Mouse (Mus musculus): ENCODE measurements at regions not wholly inside any gene's neighbourhood (a gene's known extent, or its start where the extent isn't known, plus 50 kb on each side); places are given as distances from the start of the nearest gene placed in this dataset.
"Not testable (repeated sequence)": the region's sequence is repeated elsewhere in the genome, so short reads cannot be mapped to it uniquely, and the experiment has no call there.

DNA sequence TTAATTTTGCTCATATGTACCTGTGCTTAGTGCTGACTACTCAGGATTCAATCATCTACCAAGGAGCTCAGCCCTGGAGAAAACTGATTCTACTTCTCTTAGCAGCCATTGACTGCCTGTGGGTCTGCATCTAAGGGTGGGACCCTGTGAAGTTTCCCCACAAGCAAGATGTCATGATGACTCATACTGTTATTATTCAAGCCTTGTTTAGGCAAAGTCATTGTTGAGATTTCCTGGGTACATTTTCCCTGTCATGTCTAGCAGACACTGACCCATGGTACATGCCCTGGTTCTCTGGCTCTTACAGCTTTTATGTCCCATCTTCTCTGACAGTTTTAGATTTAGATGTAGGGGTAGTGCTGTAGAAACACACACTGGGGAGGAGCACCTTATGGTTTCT lies 853.8 kb downstream of the Car8 start:
- no peak for DNase-seq

DNA sequence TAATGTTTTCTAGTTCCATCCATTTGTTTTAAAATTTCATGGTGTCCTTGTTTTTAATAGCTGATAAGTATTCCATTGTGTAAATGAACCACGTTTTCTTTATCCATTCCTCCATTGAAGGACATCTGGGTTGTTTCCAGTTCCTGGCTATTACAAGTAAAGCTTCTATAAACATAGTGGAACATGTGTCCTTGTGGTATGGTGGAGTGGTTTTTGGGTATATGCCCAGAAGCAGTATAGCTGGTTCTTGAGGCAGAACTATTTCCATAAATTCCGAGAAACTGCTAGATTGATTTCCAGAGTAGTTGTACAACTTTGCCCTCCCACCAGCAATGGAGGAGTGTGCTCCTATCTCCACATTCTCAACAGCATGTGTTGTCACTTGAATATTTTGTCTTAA lies 858.8 kb downstream of the Car8 start:
- DNase-seq: no peak

DNA sequence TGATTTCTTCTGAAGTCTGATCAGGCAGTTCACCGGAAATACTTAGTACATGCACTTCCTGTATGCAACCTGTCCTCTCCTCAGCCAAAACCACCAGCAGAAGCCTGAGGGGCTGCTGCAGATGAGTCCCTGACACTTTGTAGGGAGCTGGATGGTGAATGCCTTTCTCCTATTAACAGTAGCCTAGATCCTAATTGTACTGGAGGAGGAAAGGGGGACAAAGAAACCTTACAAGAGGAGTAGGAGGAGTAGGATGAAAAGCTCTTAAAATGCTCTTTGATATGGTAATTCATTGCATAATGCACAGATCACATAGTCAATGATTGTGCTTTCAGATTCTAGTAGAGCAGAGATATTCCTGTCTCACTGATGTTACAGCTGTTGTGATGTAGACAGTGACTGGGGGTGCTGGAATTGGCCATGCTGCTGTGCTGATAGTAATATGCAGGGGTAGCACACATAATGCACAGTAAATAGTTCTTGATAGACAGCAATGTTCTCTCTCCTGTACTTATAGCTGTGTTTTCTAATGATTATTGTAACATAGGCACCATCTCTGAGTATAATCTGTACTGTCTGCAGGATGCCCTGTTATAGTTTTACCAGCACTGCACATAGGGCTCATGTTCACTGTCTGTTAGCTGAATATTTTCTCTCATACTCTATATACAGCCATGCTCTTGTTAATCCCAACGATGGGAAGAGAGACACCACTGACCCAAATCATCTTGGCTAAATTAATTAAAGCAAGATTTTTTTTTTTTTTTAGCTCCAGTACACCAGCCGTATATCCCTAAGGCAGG lies 874.4 kb downstream of the Car8 start:
- DNase-seq: no peak

DNA sequence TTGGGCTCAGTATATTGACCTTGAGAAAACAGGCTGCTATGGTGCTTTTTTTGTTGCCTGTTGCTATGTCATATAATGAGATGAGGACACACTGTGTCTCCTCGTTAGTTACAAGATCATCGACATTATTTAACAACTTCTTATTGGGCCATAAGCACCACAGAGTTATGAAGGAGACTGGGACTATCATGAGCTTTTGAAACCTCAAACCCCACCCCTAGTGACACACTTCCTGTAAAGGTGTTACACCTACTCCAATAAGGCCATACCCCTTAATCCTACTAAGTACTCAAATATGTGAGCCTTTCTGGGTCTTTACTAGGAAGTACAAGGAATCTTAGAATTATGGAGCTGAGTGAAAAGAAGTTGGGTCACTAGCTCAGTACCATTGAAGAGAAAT lies 875.3 kb downstream of the Car8 start:
- DNase-seq: no peak

GRCm38 (mm10) chr4:7356202-7356601 lies 882.6 kb downstream of the Car8 start:
- no peak for DNase-seq

GRCm38 (mm10) chr4:7347317-7347716 lies 891.5 kb downstream of the Car8 start:
- DNase-seq: no peak

DNA sequence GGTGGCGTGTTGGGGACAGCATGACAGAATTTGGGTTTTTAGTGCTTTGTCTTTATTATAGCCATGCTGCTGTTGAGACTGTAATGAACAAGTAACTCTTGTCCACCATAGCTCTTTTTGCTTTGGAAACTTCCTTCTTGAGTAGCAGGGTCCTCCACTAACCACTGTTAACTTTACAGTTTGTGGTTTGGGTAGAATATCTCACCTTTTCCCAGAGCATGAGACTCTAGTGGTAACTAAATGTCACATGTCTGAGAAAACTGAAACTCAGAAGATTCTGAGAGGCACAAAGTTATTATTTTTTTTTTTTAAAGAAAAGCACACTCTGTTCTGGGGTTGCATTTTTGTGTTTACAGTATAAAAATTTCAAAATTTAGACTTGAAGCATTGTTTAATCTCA lies 897.7 kb downstream of the Car8 start:
- no peak for DNase-seq

GRCm38 (mm10) chr4:7314261-7314660 lies 924.6 kb downstream of the Car8 start:
- no peak for DNase-seq

DNA sequence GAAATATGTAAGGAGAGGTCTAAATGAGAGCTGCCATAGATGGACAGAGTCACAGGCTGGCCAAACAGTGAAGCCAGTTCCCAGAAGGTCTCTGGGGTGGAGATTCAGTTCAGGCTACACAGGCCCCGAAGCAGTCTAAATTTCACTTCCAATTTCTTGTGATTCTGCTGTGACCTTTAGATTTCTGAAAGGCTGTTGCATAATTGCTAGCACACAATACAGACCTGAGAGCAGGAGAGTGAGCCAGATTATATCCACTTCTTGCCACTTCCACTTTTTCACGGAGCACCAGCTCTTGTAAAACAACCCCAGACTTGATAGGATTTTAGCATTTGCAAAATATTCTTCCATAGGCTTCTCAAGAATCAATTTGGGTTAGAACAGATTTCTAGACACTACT lies 925.6 kb downstream of the Car8 start:
- no peak for DNase-seq

- DNase-seq: no peak
These were observed 926.7 kb downstream of the Car8 start for GRCm38 (mm10) chr4:7312160-7312559.

DNA sequence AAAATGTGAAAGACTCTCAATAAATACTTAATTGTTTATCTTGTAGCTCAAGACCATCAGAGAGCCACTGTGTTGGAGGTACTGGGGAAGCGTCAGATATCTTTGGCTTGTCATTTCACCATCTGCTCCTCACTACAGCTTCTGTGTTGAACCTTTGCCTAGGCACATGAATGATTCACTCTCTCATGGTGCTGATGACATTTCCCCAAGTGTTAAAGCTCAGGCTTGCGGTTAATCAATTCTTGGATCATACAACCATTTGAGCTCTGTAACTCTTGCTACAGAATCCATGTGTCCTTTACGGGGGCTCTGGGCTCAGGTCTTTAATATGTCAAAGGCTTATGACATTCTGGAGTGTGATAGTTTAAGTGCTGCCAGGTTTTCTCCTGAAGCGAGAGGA lies 969.8 kb downstream of the Car8 start:
- DNase-seq: no peak

- DNase-seq: no peak
These were observed 982.4 kb downstream of the Car8 start for GRCm38 (mm10) chr4:7256486-7256885.

DNA sequence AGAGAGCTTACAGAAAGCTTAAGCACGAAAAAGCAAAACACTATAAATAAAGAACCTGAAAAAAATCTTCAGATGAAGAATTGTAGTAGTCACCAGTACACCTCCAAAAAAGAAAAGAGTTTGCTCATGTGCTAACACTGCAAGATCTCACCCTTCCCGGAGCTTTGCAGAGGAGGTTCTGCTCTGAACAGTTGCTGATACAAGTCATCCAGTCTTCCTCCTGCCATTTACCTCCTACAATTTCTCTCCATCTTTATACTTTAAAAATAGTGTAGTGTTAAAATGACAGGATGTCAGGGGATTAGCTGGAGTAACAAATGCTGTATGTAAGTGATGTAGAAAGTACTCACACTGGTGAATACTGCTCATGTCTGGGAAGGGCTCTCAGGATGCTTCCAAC lies 985.2 kb downstream of the Car8 start:
- DNase-seq: no peak

GRCm38 (mm10) chr4:7251641-7252040 lies 987.2 kb downstream of the Car8 start:
- no peak for DNase-seq

DNA sequence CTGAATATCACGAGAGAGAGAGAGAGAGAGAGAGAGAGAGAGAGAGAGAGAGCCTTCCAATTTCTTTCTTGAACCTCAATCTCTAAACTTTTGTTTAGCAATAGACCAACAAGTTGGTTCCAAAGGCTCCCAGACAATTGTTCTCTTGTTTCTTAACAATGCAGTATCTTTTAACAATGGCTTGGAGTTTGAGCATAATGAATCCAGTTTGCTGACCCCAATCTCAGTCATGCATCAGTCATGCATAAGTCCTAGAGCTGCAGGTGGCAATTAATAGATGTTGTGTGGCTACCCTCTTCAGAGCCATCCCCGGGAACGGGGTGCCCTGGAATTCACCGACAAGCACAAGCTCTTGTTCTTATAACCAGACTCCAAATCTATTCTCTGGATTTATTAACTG lies 991.0 kb downstream of the Car8 start:
- DNase-seq: no peak

- no peak for DNase-seq
These were observed 991.6 kb downstream of the Car8 start for GRCm38 (mm10) chr4:7247244-7247643.

GRCm38 (mm10) chr4:7246828-7247227 lies 992.0 kb downstream of the Car8 start:
- no peak for DNase-seq

- no peak for DNase-seq
These were observed 993.2 kb downstream of the Car8 start for GRCm38 (mm10) chr4:7245653-7246052.

- no peak for DNase-seq
These were observed 1001.0 kb downstream of the Car8 start for GRCm38 (mm10) chr4:7237848-7238247.

DNA sequence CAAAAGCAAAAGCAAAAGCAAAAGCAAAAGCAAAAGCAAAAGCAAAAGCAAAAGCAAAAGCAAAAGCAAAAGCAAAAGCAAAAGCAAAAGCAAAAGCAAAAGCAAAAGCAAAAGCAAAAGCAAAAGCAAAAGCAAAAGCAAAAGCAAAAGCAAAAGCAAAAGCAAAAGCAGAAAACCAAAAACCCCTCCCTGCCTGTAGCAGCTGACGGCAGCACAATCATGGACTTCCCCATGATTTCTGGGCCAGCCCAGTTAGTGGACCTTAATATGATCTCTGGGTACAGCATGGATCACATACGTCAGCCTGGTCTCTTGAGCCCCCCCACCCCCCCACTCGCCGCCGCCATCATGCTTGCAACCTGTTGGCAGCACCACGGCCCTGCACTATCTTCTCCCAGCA lies 1004.3 kb downstream of the Car8 start:
- not testable (repeated sequence) for DNase-seq

DNA sequence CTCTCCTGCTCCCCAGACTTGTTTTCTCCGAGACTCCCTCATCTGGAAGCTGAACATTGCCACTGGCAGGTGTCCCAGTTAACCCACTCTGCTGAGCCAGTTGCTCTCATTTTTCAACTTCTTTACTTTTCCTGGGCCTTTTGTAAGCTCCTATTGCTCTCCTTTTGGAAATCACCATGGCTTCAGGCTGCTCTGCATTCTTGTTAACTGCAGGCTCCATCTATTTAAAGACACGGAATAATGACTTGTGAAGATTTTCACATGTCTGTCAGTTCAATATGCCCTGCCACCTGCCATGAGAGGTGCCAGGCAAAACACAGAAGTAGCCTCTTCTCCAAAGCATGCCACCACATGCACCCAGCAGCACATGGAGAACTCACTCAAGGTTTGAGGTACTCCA lies 1009.9 kb downstream of the Car8 start:
- no peak for DNase-seq

GRCm38 (mm10) chr4:7222922-7223321 lies 1015.9 kb downstream of the Car8 start:
- no peak for DNase-seq

DNA sequence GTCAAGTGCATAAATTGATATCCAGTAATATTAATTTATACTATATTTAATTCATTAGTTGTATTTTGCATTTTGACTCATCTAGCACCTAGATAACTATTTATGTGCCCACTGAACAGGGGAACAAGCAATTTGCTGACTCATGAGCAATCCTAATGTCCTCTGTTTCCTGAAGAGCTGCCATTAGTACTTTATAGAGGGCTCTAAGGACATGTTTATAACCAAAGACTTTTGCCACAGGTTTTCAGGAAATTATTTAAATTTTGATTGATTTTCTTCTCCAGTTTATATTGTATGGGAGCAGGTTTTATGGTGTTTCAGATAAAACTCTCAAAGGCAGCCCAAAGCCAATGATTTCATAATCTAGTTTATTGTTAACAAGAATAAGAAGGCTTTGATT lies 1018.4 kb downstream of the Car8 start:
- DNase-seq: no peak

DNA sequence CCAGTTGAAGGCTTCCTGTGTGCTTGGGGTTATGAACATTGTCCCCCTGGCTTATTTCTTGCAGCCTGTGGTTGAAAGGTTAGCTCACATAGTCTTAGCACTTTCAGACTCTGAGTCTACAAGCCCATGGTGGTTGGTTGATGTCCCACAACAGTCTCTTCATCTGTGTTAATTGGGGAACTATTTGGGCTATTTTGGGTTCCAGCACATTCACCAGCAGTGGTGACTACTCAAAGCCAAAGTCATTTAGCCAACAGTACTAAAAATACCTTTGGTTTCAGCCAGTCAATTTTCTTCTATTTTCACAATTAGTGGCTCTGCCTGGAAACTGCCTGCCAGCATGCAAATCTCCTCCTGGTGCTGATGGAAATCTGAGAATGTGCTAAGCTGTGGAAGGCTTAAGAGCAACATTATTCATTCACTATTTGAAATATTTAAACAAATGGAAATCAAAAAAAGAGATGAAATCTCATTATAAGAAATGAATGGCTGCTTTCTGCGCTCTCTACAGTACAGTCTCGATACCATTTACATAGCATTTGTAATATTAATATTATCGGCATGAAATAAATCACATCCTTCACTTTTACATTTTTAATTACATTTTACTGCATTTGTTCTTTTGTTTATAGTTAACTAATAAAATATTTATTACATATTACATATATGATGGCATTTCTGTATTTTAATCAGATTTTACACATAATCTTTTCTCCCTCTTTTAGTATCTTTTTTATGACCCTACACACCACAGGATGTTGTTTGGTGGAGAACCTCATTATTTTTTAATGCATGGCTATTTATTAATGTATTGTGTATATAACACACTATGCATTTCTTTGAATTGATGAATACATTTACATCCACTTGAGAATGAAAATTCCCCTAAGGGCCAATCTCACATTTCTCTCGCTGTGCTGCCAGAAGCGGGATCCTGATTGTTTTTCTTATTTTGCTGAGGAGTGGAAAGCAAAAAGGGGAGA lies 1023.5 kb downstream of the Car8 start:
- DNase-seq: no peak
